Mouse (Mus musculus): Measurements from ENCODE around the gene Ttc14. TPM values are rescaled to one million over a fixed set of nuclear protein-coding genes. Genes with fewer than 3 reads are reported as not detected.

The Ttc14 gene
- polyA plus RNA-seq, 1 experiment from 2014 or later, result 73.4 TPM

DNA sequence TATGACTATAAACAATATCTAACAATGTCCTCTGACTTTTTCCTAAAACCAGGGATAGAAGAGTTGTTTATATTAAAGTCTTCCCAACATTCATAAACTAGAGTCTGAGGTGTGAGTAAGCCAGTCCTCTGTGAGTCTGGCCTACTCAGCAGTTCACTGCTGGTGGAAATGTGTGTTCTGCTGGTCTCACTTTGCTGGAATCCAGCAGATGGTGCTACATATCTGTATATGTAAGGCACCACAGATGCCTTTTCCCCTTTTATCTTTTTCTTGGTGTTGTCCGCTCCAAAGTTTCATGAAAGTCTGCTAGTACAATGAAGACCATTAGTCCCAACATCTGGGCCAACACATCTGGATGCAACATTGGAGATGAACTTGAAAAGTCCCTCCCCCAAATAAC is 53.4 kb downstream of the Ttc14 start:
- no peak overlapping the region for H3K27ac ChIP-seq
- H3K36me3 ChIP-seq, result no peaks in the 10 kb centered on the region
- H3K27me3 ChIP-seq, result no peaks in the 10 kb centered on the region
- no peak overlapping the region for H3K4me2 ChIP-seq (replicated peaks)
- no peak for ATAC-seq
- WGBS, result 66% methylated on average over 1 of the region's 1 CpGs
- H3K9ac ChIP-seq (replicated peaks), result no peak overlapping the region
- H3K9me3 ChIP-seq, result no peaks in the 10 kb centered on the region
- no peak overlapping the region for H3K4me3 ChIP-seq (replicated peaks)
- H3K4me1 ChIP-seq (replicated peaks), result no peaks in the 10 kb centered on the region

DNA sequence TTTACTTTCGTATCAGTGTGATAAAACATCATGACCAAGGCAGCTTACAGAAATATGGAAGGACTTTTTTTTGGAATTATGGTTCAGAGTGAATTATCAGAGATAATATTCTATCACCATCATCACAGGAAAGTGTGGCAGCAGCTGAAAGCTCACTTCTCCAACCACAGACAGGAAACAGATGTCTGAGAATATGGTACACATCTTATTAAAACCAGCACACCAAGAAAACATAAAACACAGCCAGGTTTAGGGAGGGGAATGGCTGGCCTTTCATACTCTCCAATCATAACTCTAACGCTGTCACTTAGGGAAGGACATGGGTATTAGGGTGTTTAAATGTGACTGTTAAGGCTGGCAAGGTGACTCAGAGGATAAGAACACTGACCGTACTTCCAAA is 59.3 kb downstream of the Ttc14 start:
- no peak overlapping the region for H3K27ac ChIP-seq
- H3K4me2 ChIP-seq (replicated peaks), result no peak overlapping the region
- no peaks in the 10 kb centered on the region for H3K4me1 ChIP-seq (replicated peaks)
- no peaks in the 10 kb centered on the region for H3K27me3 ChIP-seq
- ATAC-seq, result no peak
- WGBS, result 93% methylated on average over 3 of the region's 3 CpGs
- H3K9ac ChIP-seq (replicated peaks), result no peak overlapping the region
- H3K36me3 ChIP-seq, result no peaks in the 10 kb centered on the region
- no peak overlapping the region for H3K4me3 ChIP-seq (replicated peaks)
- H3K9me3 ChIP-seq, result no peaks in the 10 kb centered on the region

DNA sequence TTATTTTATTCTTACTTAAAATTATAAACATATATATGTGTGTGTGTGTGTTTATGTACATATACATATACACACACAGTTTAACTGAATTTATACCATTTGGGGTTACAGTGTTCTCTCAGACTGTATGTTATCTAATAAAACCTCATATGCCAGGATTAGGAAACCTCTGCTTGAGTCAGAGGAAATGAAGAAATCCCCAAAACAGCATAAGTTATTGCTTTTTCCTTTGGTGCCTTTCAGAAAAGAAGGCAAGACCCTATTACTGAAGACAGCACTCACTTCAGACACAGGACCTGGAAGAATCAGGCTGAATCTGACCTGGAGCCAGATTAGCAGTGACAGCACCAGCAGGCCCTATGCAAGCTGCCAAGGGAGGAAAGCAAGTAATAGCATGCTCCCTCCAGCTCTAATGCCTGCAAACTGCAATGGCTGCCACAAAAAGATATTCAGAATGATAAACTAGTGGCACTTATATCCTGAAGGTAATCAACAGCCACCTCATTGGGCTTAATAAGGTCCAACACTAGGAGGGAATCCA is 64.4 kb downstream of the Ttc14 start:
- no peak overlapping the region for H3K9ac ChIP-seq (replicated peaks)
- H3K36me3 ChIP-seq, result no peaks in the 10 kb centered on the region
- no peak for ATAC-seq
- H3K9me3 ChIP-seq, result no peaks in the 10 kb centered on the region
- H3K27me3 ChIP-seq, result no peaks in the 10 kb centered on the region
- no peak overlapping the region for H3K4me2 ChIP-seq (replicated peaks)
- no peak overlapping the region for H3K27ac ChIP-seq
- no peaks in the 10 kb centered on the region for H3K4me1 ChIP-seq (replicated peaks)
- no peak overlapping the region for H3K4me3 ChIP-seq (replicated peaks)

Other genes with a start within 250 kb of the Ttc14 start
- 13.7 and 14.1 TPM in 2 replicates for gene Ccdc39, start 44.5 kb downstream of the Ttc14 start, polyA plus RNA-seq (2015; fragmentation: Nextera tagmentation; extraction: Ambion mirVana)
- 45.5 and 45.8 TPM in 2 replicates for gene Fxr1, start 220.1 kb downstream of the Ttc14 start, polyA plus RNA-seq (2015; fragmentation: Nextera tagmentation; extraction: Ambion mirVana)